Mouse (Mus musculus): ENCODE results near the gene Mob3b. TPM values are rescaled to one million over a fixed set of nuclear protein-coding genes. Genes with fewer than 3 reads are reported as not detected.
"Not testable (repeated sequence)": the region's sequence is repeated elsewhere in the genome, so short reads cannot be mapped to it uniquely, and the experiment has no call there.

Gene Mob3b
- total RNA-seq, 2 experiments from 2014 or later, result 2.5 to 6.2 TPM

DNA sequence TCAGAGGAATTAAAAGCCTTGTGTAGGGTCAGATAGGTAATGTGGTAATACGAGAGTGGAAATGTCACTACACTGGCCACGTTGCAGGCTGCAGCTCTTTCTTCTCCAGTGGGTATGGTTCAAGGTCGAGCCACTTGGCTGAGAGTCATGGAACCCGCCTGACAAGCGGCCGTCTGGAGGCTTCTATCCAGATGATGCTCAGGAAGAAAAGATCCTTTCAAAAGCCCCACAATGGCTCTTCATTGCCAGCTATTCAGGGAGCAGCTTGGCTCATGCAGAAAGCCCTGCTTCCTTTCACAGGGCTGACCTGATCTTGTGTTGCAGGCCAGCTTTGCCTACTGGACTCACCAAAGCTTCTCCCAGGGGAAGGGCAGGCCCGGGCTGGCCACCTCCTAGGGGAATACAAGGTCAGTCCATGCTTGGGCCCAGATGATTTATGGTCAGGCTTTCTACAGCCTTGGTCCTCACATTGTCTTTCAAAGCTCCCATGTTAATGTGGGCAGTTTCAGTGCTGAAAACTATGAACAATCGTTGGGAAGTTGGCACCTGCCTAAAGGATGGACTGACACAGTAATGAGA is 176.7 kb downstream of the Mob3b start:
- ATAC-seq (replicated peaks; ENCODE audit: poor library complexity), result no peak

DNA sequence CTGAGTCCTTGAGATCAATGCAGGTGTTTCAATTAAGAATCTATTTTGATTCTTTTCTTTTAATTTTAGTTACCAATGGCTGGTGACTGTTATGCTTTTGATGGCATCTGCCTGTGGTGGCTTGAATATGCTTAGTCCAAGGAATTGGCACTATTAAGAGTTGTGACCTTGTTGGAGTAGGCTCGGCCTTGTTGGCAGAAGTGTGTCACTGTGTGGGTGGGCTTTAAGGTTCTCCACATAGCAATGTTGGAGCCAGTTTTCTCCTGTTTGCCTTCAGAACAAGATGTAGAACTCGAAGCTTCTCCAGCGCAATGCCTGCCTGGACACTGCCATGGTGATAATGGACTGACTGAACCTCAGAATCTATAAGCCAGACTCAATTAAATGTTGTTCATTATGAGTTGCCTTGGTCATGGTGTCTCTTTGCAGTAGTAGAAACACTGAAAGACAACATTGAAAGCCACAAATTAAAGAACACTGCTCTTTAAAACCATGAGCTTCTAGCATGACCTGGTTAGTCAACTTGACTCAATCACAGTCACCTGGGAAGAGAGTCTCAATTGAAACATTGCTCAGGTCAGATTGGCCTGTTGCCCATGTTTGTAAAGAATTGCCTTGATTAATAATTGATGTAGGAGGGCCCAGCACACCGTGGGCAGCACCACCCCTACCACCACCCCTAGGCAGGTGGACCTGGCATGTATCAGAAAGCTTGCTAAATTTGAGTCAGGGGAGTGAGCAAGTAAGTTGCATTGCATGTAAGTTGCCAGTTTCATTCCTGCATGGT is 180.2 kb downstream of the Mob3b start:
- no peak for ATAC-seq (replicated peaks; ENCODE audit: poor library complexity)

DNA sequence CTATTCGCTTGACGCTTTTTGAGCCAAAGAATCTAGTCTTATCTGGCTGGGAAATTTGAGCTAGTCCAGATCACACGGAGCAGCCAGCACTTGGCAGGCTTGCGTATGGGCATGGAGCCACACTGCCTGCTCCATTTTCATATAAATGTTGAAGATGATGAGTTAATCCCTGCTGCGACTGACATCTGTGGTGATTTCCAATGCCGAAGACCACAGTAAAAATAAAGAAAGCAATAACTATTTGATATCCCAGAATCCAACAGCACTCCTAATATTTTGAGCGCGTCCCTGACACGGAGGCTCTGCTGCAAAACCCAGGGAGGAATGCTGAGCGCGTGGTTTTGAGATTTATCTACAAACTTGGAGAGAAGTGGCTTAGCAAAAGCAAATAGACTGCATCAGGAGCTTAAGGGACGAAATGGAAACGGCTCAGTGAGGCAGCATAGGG is 180.9 kb downstream of the Mob3b start:
- no peak for ATAC-seq (replicated peaks; ENCODE audit: poor library complexity)

DNA sequence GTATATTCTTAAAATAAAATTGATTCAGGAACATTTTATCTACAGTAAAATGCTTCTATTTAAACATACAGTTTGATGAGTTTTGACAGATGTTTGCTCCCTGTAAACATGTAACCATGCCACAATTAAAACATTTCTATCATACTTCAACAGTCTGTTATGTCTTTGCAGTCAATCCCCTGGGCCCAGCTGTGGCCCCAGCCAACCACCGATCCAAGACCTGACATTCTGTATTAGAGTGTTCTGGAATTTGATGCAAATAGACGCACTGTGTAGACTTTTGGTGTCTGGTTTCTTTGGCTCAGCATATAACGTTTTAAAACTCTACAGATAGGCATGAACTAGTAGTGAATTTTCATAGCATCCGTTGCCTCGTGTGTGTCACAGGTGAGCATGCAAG is 182.5 kb downstream of the Mob3b start:
- no peak for ATAC-seq (replicated peaks; ENCODE audit: poor library complexity)

DNA sequence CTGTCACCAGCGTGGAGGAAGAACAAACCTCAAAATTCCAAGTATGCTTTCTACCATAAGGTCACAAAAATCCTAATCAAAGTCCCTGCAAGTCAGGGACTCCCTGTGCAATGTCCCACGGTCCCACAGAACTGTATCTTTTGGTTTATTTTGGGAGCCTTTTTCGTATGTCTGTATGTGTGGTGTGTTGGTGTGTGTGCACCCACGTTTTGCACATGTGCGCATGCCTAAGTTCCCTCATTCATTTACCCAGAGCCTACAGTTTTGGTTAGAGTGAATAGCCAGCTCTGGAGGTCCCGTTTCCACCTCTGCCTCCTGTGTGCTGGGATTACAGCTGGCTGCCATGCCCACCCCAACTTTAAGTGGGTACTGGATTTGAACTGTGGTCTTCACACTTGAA is 189.7 kb downstream of the Mob3b start:
- ATAC-seq (replicated peaks; ENCODE audit: poor library complexity), result no peak

DNA sequence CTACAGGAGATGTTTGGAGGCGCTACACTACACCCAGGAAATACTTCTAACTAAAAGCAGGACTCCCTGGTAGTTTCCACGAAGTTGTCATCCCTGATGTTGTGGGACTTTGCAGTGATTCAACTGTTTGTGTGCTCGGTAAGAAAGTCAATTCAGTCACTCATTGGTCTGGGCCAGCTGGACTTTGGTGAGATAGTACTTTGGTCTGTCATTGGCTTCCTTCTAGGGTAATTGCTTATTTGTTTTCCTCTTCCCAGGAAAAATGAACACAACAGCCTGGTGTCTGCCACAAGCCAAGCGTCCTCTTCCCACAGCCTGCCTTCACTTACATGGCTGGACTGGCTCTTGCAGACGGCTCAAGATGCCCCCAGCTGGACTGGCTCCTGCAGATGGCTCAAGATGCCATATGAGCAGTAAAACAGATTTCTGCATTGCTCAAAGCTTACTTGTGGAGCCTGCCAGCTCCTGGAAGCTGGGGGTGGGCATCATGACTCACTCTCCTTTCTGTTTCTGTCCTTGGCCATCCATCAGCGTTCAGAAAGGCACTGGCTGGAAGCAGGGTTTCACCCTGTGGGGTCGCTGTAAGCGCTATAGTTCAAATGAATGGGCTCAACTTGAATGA is 190.8 kb downstream of the Mob3b start:
- no peak for ATAC-seq (replicated peaks; ENCODE audit: poor library complexity)

DNA sequence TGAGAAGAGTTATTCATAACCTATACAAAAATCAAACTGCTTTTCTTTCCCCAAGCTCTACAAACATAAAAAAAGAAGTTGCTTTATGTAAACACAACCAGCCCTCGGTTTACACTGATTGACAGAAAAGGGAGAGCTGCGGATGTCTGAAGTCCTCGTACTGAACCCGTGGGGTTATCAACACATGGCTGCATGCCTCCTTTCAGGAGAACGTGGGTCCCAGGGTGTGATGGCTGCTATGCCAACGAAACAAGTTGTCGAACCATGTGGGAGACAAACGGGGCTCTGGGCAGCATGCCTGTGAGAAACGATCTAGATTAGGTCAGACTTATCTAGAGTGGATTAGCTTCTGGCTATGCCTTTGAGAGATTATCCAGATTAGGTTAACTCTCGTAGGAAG is 192.4 kb downstream of the Mob3b start:
- ATAC-seq (replicated peaks; ENCODE audit: poor library complexity), result no peak

DNA sequence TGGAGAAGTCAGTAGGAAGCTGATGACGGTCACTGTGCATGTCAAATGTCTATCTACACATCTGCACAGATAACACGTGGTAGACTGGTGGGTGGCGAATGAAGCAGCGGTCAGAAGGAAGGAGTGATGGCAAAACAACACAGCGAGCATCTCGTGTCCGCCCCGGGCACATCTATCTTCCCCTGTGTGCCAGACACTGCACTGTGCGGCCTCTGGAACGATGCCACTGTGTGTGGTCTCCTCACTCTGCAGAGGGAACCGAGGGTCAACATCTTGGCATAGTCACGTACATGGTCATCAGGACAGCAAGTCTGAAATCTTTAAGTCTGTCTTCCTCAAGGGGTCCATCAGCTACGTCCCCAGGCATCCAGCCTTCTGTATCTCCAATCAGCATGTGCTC is 193.3 kb downstream of the Mob3b start:
- ATAC-seq (replicated peaks; ENCODE audit: poor library complexity), result no peak

DNA sequence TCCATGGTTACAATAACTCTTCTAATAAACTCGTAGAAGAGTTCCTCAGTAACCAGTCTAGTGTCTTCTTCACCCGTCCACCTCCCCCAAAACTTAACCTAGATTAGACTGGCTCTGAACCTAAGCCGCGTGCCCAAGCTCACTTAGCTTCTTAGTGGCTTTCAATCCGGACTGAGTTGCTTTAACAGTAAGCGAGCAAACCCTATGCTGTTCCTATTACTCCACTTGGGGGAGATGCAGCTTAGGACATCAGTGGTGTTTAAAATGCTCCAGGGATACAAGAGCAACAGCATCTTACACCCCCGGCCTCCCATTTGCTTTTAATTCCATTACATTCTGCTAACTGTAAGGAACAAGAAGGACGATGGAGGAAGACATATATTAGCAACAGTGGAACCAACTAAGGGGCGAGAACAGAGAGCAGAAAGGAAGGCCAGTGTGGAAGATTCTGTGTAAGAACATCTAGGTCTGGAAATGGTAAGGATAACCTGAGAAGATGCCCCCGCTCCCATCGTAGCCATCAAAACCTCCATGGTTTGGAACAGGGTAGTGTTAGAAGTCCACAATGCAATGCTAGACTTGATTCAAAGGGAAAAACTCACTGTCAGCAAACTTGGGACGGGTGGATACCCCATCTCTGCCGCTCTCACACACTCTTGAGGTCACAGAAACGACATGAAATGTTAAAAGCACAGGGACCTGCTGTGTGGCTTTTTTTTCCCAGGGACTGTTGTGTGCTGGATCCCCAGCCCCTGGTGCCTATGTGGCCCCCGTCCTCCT is 196.3 kb downstream of the Mob3b start:
- ATAC-seq (replicated peaks; ENCODE audit: poor library complexity), result no peak

DNA sequence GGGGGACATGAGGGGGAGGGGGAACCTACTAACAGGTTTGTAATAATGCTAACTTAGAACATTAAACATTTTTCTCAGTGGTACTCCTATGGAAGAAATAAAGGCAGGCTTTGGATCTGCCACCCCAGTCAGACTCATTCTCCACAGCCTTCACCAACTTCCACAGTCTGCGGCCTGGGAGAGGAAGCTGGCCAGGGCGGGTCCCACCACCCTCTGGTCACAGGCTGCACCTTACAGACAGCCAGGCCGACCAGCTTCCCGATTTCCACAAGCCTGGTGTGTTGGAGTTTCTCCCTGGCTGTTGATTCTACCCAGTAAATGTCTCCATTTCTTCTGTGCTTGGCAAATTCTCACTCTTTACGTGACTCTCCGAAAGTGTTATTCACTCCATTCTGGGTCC is 197.8 kb downstream of the Mob3b start:
- ATAC-seq (replicated peaks; ENCODE audit: poor library complexity), result no peak; the same call in 1 of the 2 replicates

DNA sequence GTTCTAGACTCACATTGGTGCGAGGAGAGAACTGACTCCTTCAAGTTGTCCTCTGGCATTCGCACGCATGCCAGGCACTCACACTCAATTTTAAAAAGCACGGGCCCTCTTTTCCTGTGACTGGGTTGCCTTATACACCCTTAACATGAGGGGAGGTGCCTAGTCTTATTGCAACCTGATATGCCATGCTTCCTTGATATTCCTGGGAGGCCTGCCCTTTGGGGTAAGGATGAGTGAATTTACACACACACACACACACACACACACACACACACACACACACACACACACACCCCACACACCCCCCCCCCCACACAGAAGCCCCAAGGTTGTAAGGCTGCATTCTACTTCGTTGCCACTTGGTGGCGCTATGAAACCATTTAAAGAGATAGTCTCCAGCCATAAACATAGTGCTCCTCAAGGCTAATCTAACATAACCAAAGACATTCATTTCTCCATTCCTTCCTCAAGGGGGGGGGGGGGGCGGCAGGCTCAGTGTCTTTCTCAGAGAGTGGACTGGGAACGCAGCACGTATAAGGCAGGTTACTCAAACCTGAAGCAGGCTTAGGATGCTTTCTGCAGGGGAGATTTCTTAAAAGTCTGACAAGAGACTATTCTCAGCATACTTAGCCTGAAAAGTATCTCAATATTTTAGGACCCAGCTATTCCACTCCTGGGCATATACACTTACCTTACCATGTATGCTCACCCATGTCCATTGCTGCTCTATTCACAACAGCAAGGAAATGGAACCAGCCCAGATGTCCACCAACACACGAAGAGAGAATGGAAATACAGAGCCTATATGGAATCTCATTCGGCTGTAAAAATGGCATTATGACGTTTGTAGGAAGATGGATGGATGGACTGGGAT is 198.9 kb downstream of the Mob3b start:
- ATAC-seq (replicated peaks; ENCODE audit: poor library complexity), result peak; percentile 97

DNA sequence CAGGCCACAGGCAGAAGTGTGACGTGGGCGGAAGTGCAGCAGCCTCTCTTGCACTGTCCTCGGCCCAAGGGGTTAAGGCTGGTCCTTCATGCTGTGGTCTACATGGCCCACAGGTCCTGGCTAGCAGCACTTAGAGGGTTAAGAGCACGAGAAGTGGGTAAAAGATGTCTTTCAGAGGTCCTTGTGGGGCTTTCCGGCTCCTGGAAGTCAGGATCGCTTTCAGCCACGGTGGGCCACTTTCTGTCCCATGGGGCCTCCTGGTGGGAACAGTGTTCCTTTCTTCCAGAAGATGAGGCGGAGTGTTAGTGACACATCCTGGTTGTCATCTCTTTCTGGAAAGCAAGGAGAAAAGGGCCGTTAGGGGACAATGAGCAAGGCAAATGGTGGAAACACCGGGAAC is 203.6 kb downstream of the Mob3b start:
- no peak for ATAC-seq (replicated peaks; ENCODE audit: poor library complexity)

DNA sequence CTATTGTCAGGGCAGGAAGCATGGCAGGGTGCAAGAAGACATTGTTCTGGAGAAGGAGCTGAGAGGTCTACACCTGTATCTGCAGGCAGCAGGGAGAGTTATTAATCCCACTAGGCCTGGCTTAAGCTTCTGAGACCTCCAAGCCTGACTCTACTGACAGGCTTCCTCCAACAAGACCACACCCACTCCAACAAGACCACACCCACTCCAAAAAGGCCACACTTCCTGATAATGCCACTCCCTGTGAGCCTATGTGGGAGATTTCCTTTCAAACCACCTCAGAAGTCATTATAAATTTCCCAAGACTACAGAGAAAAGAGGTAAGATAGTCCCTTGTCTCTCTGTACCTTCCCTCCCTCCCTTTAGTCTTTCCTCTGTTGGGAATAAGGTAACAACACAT is 210.1 kb downstream of the Mob3b start:
- peak; percentile 52; the same call in 1 of the 2 replicates for ATAC-seq (replicated peaks; ENCODE audit: poor library complexity)

DNA sequence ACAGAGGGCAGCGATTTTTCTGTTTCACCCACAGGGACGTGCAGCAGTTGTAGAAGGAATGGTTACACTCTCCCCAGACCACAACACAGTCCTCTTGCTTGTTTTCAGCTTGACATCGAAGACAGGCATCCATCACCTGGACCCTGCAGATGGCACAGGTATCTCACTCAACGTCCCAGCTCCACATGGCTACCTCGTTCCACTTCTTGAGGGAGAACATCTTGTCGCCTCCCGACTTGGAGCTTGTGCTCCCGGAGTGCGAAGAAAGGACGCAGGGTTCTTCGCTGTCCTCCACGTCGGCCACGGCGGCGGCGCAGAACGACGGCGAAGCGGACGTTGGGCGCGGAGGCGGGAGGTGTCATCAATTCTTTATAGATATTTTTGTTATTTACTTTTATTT is 216.2 kb downstream of the Mob3b start:
- ATAC-seq (replicated peaks; ENCODE audit: poor library complexity), result no peak

DNA sequence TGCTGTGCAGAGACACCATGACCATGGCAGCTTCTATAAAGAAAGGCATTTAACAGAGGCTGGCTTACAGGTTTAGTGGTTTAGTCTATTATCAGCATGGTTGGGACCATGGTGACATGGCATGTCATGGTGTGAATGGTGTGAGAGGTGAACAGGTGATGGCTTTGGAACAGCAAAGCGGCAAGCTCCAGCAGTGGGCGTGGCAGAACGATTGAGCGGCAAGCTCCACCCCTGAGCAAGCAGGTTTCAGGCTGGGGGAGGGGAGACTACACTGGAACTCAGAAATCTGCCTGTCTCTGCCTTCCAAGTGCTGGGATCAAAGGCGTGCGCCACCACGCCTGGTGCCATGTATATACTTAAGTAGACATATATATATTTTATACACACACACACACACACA is 228.9 kb downstream of the Mob3b start:
- ATAC-seq (replicated peaks; ENCODE audit: poor library complexity), result not testable (repeated sequence)

DNA sequence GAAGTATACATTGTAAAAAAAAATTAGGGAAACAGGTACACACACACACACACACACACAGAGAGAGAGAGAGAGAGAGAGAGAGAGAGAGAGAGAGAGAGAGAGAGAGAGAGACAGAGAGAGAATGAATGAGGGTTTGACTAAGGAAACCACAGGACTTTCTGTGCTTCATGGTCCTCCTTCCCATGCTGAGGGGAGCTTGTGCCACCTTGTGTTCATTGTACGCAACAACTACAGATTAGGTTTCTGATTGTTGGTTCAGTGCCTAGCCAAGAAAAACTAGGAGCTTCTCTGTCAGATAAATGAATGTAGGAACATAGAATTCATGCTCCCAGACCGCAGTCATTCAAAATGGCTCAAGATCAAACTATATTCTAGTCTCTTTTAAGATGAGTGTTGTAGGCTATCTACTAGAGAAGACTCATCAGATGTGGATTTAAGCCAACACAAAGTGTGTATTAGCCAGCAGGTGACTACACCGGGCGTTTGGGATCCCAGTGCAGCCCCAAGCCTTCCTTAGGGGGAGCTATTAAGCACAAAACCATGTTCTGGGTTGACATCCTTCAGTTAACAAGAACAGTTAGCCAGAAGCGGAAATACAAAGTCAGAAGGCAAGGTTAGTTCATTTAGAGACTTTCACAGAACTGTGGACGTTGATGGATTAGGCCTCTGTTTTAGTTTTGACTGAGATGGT is 235.0 kb downstream of the Mob3b start:
- ATAC-seq (replicated peaks; ENCODE audit: poor library complexity), result peak; percentile 100

DNA sequence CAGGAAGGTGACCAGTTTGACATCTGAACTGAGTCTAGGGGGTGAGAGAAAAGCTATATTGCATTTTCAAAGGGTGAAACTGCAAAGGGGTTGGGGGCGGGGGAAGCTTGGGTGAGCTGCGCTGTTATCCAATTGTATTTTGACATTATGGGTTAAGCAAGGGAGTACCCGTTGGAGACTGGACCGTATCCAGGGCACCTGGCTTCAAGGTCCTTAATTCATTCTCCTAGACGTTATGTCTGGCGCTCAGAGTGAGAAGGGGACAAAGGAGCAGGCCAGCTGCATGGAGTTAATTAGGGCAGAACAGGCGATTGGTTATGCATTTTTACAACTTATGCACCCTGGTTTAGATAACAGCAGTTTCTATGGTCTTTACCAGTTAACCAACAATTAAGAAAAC is 239.9 kb downstream of the Mob3b start:
- ATAC-seq (replicated peaks; ENCODE audit: poor library complexity), result no peak

DNA sequence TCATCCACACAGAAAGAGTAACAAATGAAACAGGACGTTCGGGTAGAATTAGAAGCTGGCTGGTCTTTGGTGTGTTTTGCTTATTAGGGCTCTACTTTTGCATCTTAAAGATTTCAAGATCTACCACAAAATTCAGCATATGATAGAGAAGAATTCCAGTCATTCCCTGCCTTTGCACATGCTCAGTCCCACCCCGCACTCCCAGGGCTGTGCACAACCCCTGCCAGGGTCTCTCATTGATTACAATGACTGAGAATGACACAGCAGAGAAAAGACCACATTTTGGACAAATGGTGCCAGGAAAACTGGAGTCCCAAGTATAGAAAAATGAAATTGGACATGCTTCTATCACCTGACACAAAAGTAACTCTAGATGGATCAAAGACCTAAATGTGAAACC is 245.1 kb downstream of the Mob3b start:
- ATAC-seq (replicated peaks; ENCODE audit: poor library complexity), result no peak

DNA sequence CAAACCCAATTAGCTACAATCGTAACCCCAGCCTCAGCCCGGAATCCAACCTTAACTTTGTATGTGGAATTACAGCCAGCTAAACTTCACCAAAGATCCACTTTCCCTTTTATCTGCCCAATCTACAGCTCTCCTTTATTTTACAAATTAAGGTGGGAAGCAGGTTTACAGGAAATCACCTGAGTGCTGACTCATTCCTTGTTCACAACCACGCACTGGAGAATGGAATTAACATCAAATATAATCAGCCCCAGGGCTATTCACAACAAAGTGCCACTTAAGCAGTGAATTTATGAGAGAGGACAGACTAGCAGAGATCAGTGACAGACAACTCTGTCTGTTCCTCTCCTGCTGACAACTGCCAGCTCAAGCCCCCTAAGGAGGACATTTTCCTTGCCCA is 245.9 kb downstream of the Mob3b start:
- ATAC-seq (replicated peaks; ENCODE audit: poor library complexity), result no peak

DNA sequence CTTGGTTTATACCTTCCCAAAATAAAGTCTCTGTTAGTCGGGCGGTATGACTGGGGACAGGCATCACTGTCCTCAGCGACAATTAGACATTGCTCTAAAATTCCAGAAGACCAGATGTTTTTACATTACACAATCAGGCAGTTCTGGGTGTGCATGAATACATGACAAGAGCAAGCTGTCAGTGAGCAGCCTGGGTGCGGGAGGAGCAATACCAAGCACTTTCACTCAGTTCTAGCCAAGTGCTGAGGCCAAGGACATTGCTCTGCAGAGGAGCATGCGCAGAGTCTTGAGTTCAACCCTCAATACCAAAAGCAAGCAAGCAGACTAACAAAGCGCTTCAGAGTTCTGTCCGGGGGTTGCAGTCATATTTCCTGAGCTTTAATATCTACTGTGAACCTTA is 249.2 kb downstream of the Mob3b start:
- no peak for ATAC-seq (replicated peaks; ENCODE audit: poor library complexity)
